8 mouse cellular contexts compared by ENCODE assay signal in the genomic region with DNA sequence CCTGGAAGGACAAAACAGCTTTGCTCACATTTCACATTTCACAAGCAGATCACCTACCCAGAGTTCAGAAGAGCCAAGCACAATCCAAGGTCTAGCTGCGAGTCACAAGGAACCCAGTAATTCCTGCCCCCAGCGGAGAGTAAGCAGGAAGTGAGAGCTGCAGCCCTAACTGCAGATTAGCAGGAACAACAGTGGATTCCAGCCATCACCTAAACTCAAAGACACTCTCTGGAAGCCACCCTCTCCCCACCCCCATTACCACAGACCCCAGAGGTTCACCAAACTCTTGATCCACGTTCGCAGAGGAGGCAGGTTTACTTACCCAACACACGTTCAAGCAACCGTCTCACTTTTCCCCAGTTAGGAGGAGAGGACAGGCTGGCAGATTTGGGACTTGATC. TPM values are rescaled to one million over a fixed set of nuclear protein-coding genes. Genes with fewer than 3 reads are reported as not detected.
DNase-seq lines count a peak whose midpoint lies in the region; ATAC-seq and TF ChIP-seq lines count a peak whose summit lies in the region.

No protein-coding gene starts in this region.

- no peaks in the 10 kb centered on the region for H3K27me3 ChIP-seq in heart, embryonic 13.5 days (replicated peaks)

- TF ChIP-seq POLR2A in bone marrow macrophage, adult 2 months (IDR thresholded peaks at IDR 0.05; ENCODE audit: borderline replicate concordance, low read depth, low read length), result no peak

- H3K9me3 ChIP-seq in heart, embryonic 13.5 days, result no peaks in the 10 kb centered on the region

- WGBS in heart, embryonic 13.5 days, result 8% methylated on average over 6 of the region's 6 CpGs

- no peak for ATAC-seq in heart, embryonic 13.5 days (ENCODE audit: extremely low read depth, insufficient number of reproducible peaks, low FRiP score, low TSS enrichment)
- ATAC-seq in megakaryocyte-erythroid progenitor cell, adult 5-6 weeks (replicated peaks; ENCODE audit: low FRiP score, low TSS enrichment, poor library complexity, severe bottlenecking), result peak; percentile 12; the same call in 1 of the 2 replicates

- peak; percentile 53 to 57 for DNase-seq in adrenal gland, postnatal 36 days
- DNase-seq in adrenal gland, adult 18-20 months (ENCODE audit: low spot score in 2 of 2), result no peak
- peak; percentile 60 to 79 for DNase-seq in kidney, postnatal 25 days
- DNase-seq in ovary, postnatal 36 days (ENCODE audit: low spot score), result no peak
- no peak for DNase-seq in layer of hippocampus, postnatal 25 days (ENCODE audit: extremely low spot score in 1 of 2, low spot score in 1 of 2)

- peaks cover 59% of the 10 kb centered on the region for H3K4me1 ChIP-seq in bone marrow macrophage, adult 2 months (ENCODE audit: control insufficient read depth, insufficient read depth, low read length)
- H3K4me1 ChIP-seq in heart, embryonic 13.5 days, result peaks cover 97% of the 10 kb centered on the region

- peaks cover 1% of the 10 kb centered on the region; the same call in 1 of the 2 replicates for H3K36me3 ChIP-seq in heart, embryonic 13.5 days

- H3K4me3 ChIP-seq in bone marrow macrophage, adult 2 months (ENCODE audit: insufficient read depth, low read length), result peak overlapping the region; percentile 54
- peak overlapping the region; percentile 47 for H3K4me3 ChIP-seq in heart, embryonic 13.5 days

- peak overlapping the region; percentile 82 for H3K9ac ChIP-seq in heart, embryonic 13.5 days

- peak overlapping the region; percentile 76 for H3K4me2 ChIP-seq in heart, embryonic 13.5 days

- H3K27ac ChIP-seq in bone marrow macrophage, adult 2 months (ENCODE audit: insufficient read depth, low read depth, low read length), result peak overlapping the region; percentile 96
- peak overlapping the region; percentile 100 for H3K27ac ChIP-seq in heart, embryonic 13.5 days (replicated peaks)

- no peak for TF ChIP-seq CTCF in bone marrow macrophage, adult 2 months (IDR thresholded peaks at IDR 0.05; ENCODE audit: low read depth, low read length)

RNA-seq across cellular contexts. Expression of a gene that starts 15.8 kb away (rescaled TPM):
- total RNA-seq in adrenal gland, postnatal 36 days (2021), result 10 to 100 TPM; 47.9 to 53.4 TPM
- total RNA-seq in adrenal gland, adult 18-20 months (2021), result 10 to 100 TPM; 45.8 to 48.8 TPM
- 97.8 and 99.5 TPM in 2 replicates for polyA plus RNA-seq in bone marrow macrophage, adult 2 months (2012; ENCODE audit: insufficient read depth, insufficient read length, missing spikeins)
- 41.5 and 42.4 TPM in 2 replicates for polyA plus RNA-seq in heart, embryonic 13.5 days (2015; fragmentation: Nextera tagmentation; extraction: Ambion mirVana)
- 70.9 and 80.1 TPM in 2 replicates for total RNA-seq in megakaryocyte-erythroid progenitor cell, adult 5-6 weeks (2014; fragmentation: Nextera tagmentation)
- 27.2 and 42.9 TPM in 2 replicates for total RNA-seq in megakaryocyte-erythroid progenitor cell, adult 5-6 weeks (2017)
- 100 to 1,000 TPM; 140 to 173 TPM for total RNA-seq in layer of hippocampus, postnatal 25 days (2021)

Comparison
In these comparisons a context has a peak if more than half of its experiments do, and no peak if none do; other contexts are left out.
1. DNase-seq: peak in adrenal gland, postnatal 36 days (2 of 2) and kidney, postnatal 25 days (2 of 2); none in adrenal gland, adult 18-20 months (0 of 2), ovary, postnatal 36 days (single experiment) and layer of hippocampus, postnatal 25 days (0 of 2).